ENCODE assay signal across 1 mouse cellular context in the genomic region with DNA sequence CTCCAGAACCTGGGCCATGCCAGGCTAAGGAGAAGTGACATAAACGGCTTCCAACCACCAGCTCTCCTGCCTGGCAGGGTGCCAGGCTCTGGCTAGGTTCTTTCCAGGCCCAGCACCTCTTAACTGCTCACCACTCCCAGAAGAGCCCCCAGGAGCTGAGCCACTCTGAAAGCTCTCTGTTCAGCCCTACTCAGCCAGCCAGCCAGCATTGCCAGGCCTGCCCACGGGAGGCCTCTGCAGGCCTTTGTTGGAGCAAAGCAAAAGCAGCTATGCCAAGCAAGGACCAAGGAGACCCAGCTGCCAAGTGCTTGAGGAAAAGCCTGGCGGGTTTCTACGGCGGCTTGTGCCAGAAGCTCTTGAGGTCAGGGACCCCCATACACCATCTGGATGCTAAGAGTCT.
TF ChIP-seq lines count a peak whose summit lies in the region.

No protein-coding gene starts in this region.

TF ChIP-seq in MEL, 35 proteins besides CTCF, POLR2A, EP300 and RAD21:
- TF ChIP-seq POLR2AphosphoS2 (IDR thresholded peaks at IDR 0.05; ENCODE audit: low read length) (no peak), ZC3H11A (IDR thresholded peaks at IDR 0.05; ENCODE audit: low read depth, low read length) (no peak), E2F4 (IDR thresholded peaks at IDR 0.05; ENCODE audit: borderline replicate concordance, low read depth, low read length) (no peak), MEF2A (IDR thresholded peaks at IDR 0.05; ENCODE audit: extremely low read depth, insufficient replicate concordance, low read depth, low read length, poor library complexity, severe bottlenecking) (no peak), JUND (IDR thresholded peaks at IDR 0.05; ENCODE audit: low read depth, low read length) (no peak), CHD2 (IDR thresholded peaks at IDR 0.05; ENCODE audit: low read length) (no peak), TBP (IDR thresholded peaks at IDR 0.05; ENCODE audit: low read depth, low read length) (no peak), MYB (IDR thresholded peaks at IDR 0.05; ENCODE audit: low read depth, low read length) (no peak), ELF1 (IDR thresholded peaks at IDR 0.05; ENCODE audit: low read depth, low read length) (no peak)
